Mouse (Mus musculus): Measurements from ENCODE around the gene Slc25a17.

- no peak for TF ChIP-seq CTCF (IDR thresholded peaks at IDR 0.05; ENCODE audit: control insufficient read depth, insufficient read depth, insufficient replicate concordance, low read depth, low read length)
- no peak for TF ChIP-seq POLR2A (IDR thresholded peaks at IDR 0.05; ENCODE audit: control insufficient read depth, low read depth, low read length)
These were observed 81.9 kb downstream of the Slc25a17 start for GRCm38 (mm10) chr15:81278699-81279098.
